Mouse (Mus musculus): ENCODE data around the gene Tln1.
A peak's percentile ranks its signal among the peaks of the same experiment; 100 is the strongest.

Gene Tln1

GRCm38 (mm10) chr4:43547160-43547559 is 15.3 kb downstream of the Tln1 start:
- no peak for DNase-seq (ENCODE audit: low spot score in 2 of 2)

GRCm38 (mm10) chr4:43546375-43547047 is 16.0 kb downstream of the Tln1 start:
- no peak for DNase-seq (ENCODE audit: low spot score in 2 of 2)

DNA sequence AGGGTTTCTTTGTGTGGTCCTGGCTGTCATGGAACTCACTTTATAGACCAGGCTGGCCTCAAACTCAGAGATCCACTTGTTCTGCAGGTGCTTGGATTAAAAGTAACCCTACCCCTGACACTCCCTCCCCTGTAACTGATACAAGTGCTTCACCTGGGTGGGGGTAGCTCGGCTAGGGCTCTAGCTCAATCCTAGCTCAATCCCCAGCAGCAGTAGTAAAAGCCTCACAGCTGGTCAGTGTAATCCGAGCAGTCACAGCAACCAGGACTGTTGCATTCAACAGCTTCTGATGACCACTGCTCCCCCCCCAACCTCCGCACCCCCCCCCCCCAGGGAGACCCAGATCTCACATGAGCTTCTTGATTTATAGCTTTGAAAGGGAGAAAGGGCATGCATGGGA is 20.4 kb downstream of the Tln1 start:
- no peak for DNase-seq (ENCODE audit: low spot score in 2 of 2)

DNA sequence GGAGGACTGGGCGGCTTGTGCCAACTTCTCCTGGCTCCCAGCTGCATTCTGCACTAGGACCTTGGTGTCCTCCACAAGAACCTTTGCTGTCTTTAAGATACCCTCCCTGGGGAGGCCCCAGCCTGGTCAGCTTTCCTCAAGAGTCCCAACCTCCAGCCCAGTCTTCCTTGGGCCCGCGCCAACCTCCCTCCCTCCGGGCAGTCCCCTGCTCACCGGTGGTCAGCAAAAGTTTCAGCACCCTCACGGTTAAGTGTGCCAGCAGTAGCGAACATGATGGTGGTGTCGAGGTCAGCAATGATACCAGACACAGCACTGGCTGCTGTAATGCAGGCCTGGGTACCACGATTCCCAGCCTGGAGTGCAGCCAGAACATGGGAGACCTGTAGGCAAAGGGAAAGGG is 26.5 kb downstream of the Tln1 start:
- DNase-seq (ENCODE audit: low spot score in 2 of 2), result no peak

GRCm38 (mm10) chr4:43535628-43536027 is 26.9 kb downstream of the Tln1 start:
- DNase-seq (ENCODE audit: low spot score in 2 of 2), result no peak

- no peak for DNase-seq (ENCODE audit: low spot score in 2 of 2)
These were observed 29.2 kb downstream of the Tln1 start for GRCm38 (mm10) chr4:43533270-43533669.

DNA sequence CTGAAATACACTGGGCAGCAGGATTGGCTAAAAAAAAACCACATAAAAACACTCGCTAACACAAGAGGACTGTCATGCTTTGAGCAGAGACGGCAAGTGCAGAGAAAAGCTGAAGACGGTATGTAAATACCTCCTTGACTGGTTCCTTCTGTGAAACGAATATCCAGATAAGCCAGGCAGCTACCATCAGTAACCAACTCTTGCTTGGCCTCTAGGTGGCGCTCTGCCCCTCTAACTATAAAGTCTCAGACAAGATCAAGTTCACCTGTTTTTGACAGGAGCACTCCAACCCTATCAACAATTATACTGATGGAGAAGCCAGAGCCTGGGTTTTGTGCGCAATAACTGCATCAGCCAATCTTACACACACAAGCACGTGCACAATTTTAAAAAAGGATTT is 31.9 kb downstream of the Tln1 start:
- peak; percentile 65 to 68 for DNase-seq (ENCODE audit: low spot score in 2 of 2)

GRCm38 (mm10) chr4:43530081-43530501 is 32.4 kb downstream of the Tln1 start:
- DNase-seq (ENCODE audit: low spot score in 2 of 2), result no peak

DNA sequence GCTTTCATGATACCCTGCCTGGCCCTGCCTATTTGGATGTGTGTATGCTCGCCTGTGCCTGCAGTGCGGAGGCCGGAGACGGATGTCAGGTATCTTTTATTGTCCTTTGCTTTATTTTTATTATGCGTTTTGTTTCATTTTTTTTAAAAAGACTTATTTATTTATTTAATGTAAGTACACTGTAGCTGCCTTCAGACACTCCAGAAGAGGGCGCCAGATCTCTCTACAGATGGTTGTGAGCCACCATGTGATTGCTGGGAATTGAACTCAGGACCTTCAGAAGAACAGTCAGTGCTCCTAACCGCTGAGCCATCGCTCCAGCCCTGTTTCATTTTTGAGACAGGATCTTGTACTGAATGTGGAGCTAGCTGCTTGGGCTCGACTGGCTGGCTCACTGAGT is 34.0 kb downstream of the Tln1 start:
- DNase-seq (ENCODE audit: low spot score in 2 of 2), result no peak

- no peak for DNase-seq (ENCODE audit: low spot score in 2 of 2)
These were observed 34.6 kb downstream of the Tln1 start for GRCm38 (mm10) chr4:43527880-43528279.

- DNase-seq (ENCODE audit: low spot score in 2 of 2), result peak; percentile 84 to 91
These were observed 42.5 kb downstream of the Tln1 start for GRCm38 (mm10) chr4:43519956-43520355.

GRCm38 (mm10) chr4:43519551-43519950 is 42.9 kb downstream of the Tln1 start:
- no peak for DNase-seq (ENCODE audit: low spot score in 2 of 2)

DNA sequence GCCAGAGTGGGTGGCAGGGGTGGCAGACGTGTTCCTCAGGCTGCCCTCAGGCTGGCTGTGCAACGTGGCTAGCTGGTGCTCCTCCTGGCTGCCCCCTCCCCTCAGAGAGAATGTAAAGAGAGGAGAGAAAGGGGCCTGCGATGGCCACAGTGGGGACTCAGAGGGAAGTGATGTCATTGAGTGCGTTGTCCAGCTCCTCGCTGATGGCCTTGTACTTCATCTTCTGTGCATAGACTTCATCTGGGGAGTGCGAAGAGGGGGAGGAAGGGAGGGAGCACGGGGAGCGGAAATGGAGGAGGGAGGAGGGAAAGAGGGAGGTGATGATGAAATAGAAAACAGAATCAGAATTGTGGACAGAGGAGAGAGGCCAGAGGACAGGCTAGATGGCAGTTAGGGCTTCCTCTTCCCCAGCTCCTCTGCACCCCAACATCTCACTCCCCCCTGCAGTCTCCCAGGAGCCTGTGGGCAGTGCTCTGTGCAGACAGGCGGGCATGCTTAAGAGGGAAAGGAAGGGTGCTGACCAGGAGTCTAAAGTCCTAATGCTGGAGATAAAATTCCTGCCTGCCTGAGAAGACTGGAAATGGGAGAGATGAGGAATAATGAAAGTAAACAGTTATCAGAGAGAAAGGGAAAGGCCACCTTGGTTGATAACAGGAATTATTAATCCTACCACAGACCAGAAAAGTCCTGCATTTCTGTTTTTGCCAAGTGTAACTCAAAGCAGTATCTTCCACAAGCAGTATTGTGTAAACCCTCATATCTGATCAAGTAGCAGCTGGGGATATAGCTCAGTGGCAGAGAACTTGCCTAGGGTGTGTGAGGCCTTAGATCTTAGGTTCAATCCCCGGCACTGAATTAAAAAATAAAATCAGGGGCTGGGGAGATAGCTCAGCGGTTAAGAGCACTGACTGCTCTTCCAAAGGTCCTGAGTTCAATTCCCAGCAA is 46.5 kb downstream of the Tln1 start:
- no peak for DNase-seq (ENCODE audit: low spot score in 2 of 2)

GRCm38 (mm10) chr4:43513791-43514190 is 48.7 kb downstream of the Tln1 start:
- DNase-seq (ENCODE audit: low spot score in 2 of 2), result no peak

DNA sequence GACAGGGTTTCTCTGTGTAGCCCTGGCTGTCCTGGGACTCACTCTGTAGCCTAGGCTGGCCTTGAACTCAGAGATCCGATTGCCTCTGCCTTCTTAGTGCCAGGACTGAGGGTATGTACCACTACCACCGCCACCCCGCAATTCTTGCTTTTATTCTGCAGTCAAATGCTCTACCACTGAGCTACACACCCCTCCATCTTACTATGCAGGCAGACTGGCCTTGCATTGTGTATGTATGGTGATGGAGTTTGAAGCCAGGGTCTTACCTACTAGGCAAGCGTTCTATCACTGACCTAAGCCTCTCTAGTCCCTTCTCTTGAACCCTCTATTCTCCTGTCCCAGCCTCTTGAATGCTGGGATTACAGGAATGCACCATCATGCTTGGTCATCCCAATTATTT is 49.2 kb downstream of the Tln1 start:
- no peak for DNase-seq (ENCODE audit: low spot score in 2 of 2)

DNA sequence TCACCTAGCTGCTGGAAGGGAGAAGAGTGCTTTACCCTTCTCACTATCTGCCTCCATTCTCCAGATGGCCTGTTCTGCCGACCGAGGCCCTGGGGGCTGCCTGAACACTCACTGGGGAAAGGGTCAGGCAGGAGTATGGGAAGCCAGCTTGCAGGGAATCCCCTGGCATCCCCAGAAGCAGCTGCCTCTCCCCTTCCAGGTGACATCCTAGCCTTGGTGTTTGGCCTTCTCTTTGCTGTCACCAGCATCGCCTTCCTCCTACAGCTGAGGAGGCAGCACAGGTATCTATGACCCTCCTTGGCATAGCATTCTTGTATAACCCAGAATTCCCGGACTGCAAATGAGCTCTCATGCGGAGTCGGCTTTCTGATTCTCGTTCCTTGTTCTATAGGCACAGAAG is 49.8 kb downstream of the Tln1 start:
- DNase-seq (ENCODE audit: low spot score in 2 of 2), result no peak

GRCm38 (mm10) chr4:43511675-43512454 is 50.6 kb downstream of the Tln1 start:
- no peak for DNase-seq (ENCODE audit: low spot score in 2 of 2)

GRCm38 (mm10) chr4:43509109-43509508 is 53.4 kb downstream of the Tln1 start:
- no peak for DNase-seq (ENCODE audit: low spot score in 2 of 2)

DNA sequence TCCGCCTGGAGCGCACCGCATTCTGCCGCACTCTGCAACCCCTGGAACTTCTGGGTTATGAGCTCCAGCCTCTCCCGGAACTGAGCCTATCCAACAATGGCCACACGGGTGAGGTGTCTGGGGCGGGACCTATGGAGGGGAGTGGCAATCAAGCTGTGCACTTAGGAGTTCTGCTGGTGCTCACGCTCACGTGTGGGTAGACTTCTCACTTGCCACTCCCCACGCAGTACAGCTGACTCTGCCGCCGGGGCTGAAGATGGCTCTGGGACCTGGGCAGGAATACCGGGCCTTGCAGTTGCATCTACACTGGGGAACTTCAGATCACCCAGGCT is 53.9 kb downstream of the Tln1 start:
- no peak for DNase-seq (ENCODE audit: low spot score in 2 of 2)

- DNase-seq (ENCODE audit: low spot score in 2 of 2), result no peak
These were observed 54.4 kb downstream of the Tln1 start for GRCm38 (mm10) chr4:43507938-43508665.

DNA sequence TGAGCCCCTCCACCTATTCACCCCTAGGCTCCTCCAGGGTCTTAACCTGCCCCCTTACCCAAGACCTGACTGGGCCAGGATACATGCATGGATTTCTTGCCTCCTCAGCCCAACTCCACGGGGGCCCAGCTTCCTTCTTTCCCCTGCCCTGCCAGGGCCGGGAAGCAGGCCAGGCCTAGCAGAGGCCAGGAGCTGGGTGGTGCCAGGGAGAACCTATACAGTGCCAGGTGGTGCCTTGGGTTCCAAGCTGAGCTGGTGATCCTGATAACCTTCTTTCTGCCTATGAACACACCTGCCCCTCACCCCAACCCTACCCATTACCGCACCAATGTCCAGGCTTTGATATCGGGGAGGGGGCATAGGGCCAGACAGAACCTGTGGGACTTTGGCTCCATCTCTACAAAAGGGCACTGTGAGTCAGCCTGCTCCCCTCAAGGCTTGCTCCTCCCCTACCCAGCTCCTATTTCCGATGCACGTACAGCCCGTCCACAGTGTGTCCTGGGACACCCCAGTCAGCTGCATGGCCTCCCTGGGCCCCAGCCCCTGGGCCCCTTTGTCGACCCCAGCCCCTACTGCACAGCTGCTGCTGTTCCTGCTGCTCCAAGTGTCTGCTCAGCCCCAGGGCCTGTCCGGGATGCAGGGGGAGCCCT is 55.8 kb downstream of the Tln1 start, which contains the start of gene Car9:
Gene Car9 (plus strand): TSS at position 431 of the 650 bp plus-strand sequence.
- no peak for DNase-seq (ENCODE audit: low spot score in 2 of 2)
